Mouse (Mus musculus) erythroid progenitor cell, adult 5-6 weeks (primary cell): ENCODE results near the gene Dnah2. TPM values are rescaled to one million over a fixed set of nuclear protein-coding genes. Genes with fewer than 3 reads are reported as not detected.

Source experiments
- ATAC-seq: replicated peaks from 2 replicates; pipeline ENCODE4 v1.8.0; 2016; ENCODE audit warnings: moderate number of reproducible peaks, mild to moderate bottlenecking, moderate TSS enrichment, inconsistent platforms; ENCODE audit not compliant: poor library complexity, low FRiP score, severe bottlenecking
- total RNA-seq, 2 experiments: library from RNA; stranded (forward) in 1 of 2; stranded (reverse) in 1 of 2; fragments of 150-400 nt in 1 of 2; fragments of 186-747, 209-891 nt in 1 of 2; gene quantifications; 2 replicates each; pipeline versions ENCODE4 v1.2.3 to v1.2.4; 2015 to 2017; ENCODE audit warnings: low replicate concordance in 2 of 2

Gene Dnah2
- total RNA-seq, 2 experiments from 2014 or later = not detected

GRCm38 (mm10) chr11:69423885-69424284 lies 125.0 kb downstream of the Dnah2 start:
- ATAC-seq = no peak

GRCm38 (mm10) chr11:69422842-69423241 lies 126.1 kb downstream of the Dnah2 start:
- no peak for ATAC-seq

GRCm38 (mm10) chr11:69421131-69421977 lies 127.6 kb downstream of the Dnah2 start:
- ATAC-seq = no peak

GRCm38 (mm10) chr11:69420554-69421000 lies 128.3 kb downstream of the Dnah2 start:
- no peak for ATAC-seq

- peak; percentile 48; the same call in 1 of the 2 replicates for ATAC-seq
Measured at GRCm38 (mm10) chr11:69419813-69420553, 128.9 kb downstream of the Dnah2 start.

GRCm38 (mm10) chr11:69419443-69419812 lies 129.5 kb downstream of the Dnah2 start:
- peak; percentile 3; the same call in 1 of the 2 replicates for ATAC-seq

- peak; percentile 66 for ATAC-seq
Measured at GRCm38 (mm10) chr11:69418481-69419442, 130.1 kb downstream of the Dnah2 start.

- ATAC-seq = peak; percentile 59
Measured at GRCm38 (mm10) chr11:69417449-69418384, 131.2 kb downstream of the Dnah2 start.

GRCm38 (mm10) chr11:69416921-69417448 lies 131.9 kb downstream of the Dnah2 start:
- no peak for ATAC-seq

GRCm38 (mm10) chr11:69416509-69416908 lies 132.4 kb downstream of the Dnah2 start:
- ATAC-seq = no peak

- no peak for ATAC-seq
Measured at GRCm38 (mm10) chr11:69415668-69416451, 133.1 kb downstream of the Dnah2 start.

- ATAC-seq = no peak
Measured at GRCm38 (mm10) chr11:69415327-69415667, 133.6 kb downstream of the Dnah2 start.

GRCm38 (mm10) chr11:69414421-69415326 lies 134.2 kb downstream of the Dnah2 start:
- ATAC-seq = no peak

GRCm38 (mm10) chr11:69413221-69414181 lies 135.4 kb downstream of the Dnah2 start, which contains the start of gene Kdm6b:
Gene Kdm6b, minus strand, starts transcription at chr11:69413675.
- no peak for ATAC-seq

- no peak for ATAC-seq
Measured at GRCm38 (mm10) chr11:69412548-69412947, 136.4 kb downstream of the Dnah2 start.
